Mouse (Mus musculus): ENCODE data around the gene Tiprl. TPM values are rescaled to one million over a fixed set of nuclear protein-coding genes. Genes with fewer than 3 reads are reported as not detected.

Gene Tiprl
- total and polyA plus RNA-seq, 3 experiments = 12.4 to 90.2 (median 66.8) TPM

GRCm38 (mm10) chr1:165217023-165217589, 19.7 kb downstream of the Tiprl start:
- H3K36me3 ChIP-seq (replicated peaks) = peaks cover 82% of the 10 kb centered on the region
- ATAC-seq (ENCODE audit: extremely low read depth, insufficient number of reproducible peaks, low FRiP score, poor library complexity, severe bottlenecking) = no peak
- H3K4me1 ChIP-seq (ENCODE audit: insufficient read depth, low read depth, low read length) = peaks cover 2% of the 10 kb centered on the region; the same call in 1 of the 2 replicates
- H3K4me3 ChIP-seq (ENCODE audit: low read depth, low read length) = no peak overlapping the region
- H3K27me3 ChIP-seq (ENCODE audit: insufficient read depth, low read length) = no peaks in the 10 kb centered on the region
- H3K9me3 ChIP-seq (replicated peaks) = no peaks in the 10 kb centered on the region
- no peak for TF ChIP-seq POLR2AphosphoS5 (IDR thresholded peaks at IDR 0.05; ENCODE audit: insufficient replicate concordance, low read depth, low read length)
- no peak for TF ChIP-seq GATA1 (IDR thresholded peaks at IDR 0.05; ENCODE audit: borderline replicate concordance, low read length)
- DNase-seq (ENCODE audit: low spot score) = no peak

- H3K36me3 ChIP-seq (replicated peaks) = peaks cover 69% of the 10 kb centered on the region
- H3K27me3 ChIP-seq (ENCODE audit: insufficient read depth, low read length) = no peaks in the 10 kb centered on the region
- peaks cover 2% of the 10 kb centered on the region; the same call in 1 of the 2 replicates for H3K4me1 ChIP-seq (ENCODE audit: insufficient read depth, low read depth, low read length)
- no peak for TF ChIP-seq GATA1 (IDR thresholded peaks at IDR 0.05; ENCODE audit: borderline replicate concordance, low read length)
- ATAC-seq (ENCODE audit: extremely low read depth, insufficient number of reproducible peaks, low FRiP score, poor library complexity, severe bottlenecking) (peak; percentile 79), DNase-seq (ENCODE audit: low spot score) (no peak)
- H3K9me3 ChIP-seq (replicated peaks) = no peaks in the 10 kb centered on the region
- no peak overlapping the region for H3K4me3 ChIP-seq (ENCODE audit: low read depth, low read length)
These were observed 21.0 kb downstream of the Tiprl start for GRCm38 (mm10) chr1:165215831-165216230.

- H3K9me3 ChIP-seq (replicated peaks) = no peaks in the 10 kb centered on the region
- H3K4me3 ChIP-seq (ENCODE audit: low read depth, low read length) = no peak overlapping the region
- H3K36me3 ChIP-seq (replicated peaks) = no peaks in the 10 kb centered on the region
- H3K4me1 ChIP-seq (ENCODE audit: insufficient read depth, low read depth, low read length) = no peaks in the 10 kb centered on the region
- no peak for DNase-seq (ENCODE audit: low spot score)
- ATAC-seq (ENCODE audit: extremely low read depth, insufficient number of reproducible peaks, low FRiP score, poor library complexity, severe bottlenecking) = no peak
- no peaks in the 10 kb centered on the region; the same call in 1 of the 2 replicates for H3K27me3 ChIP-seq (ENCODE audit: insufficient read depth, low read length)
- TF ChIP-seq POLR2AphosphoS5 (IDR thresholded peaks at IDR 0.05; ENCODE audit: insufficient replicate concordance, low read depth, low read length) (no peak), CTCF (IDR thresholded peaks at IDR 0.05; ENCODE audit: low read depth, low read length) (no peak), TAL1 (conservative IDR thresholded peaks at IDR 0.05; ENCODE audit: low read depth, low read length) (no peak), GATA2 (IDR thresholded peaks at IDR 0.05; ENCODE audit: borderline replicate concordance, low read depth, low read length) (no peak), GATA1 (IDR thresholded peaks at IDR 0.05; ENCODE audit: borderline replicate concordance, low read length) (no peak)
These were observed 31.2 kb downstream of the Tiprl start for GRCm38 (mm10) chr1:165205591-165205990.

DNA sequence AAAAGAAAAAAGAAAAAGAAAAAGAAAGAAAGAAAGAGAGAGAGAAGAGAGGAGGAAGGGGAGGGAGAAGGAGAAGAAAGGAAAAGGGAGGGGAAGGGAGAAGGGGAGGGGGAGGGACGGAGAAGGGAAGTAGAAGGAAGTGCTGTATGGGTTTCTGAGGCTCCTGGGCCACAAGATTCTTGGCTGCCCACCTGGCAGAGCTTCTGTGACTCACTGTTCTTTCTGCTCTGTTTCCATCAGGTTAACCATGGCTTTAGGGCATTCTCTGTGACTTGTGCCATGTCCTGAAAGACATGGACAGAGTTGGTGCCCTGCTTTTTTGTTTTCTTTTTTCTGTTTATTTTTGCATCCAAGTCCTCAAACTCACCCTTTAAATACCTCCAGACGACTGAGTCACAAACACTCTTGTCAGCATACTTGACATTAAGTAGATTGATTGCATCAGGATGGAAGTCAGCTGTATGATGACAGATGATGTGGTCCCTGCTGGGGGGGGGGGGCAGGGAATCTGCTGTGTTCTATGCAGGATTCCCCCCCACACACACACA, 33.2 kb downstream of the Tiprl start:
- H3K4me1 ChIP-seq (ENCODE audit: insufficient read depth, low read depth, low read length) = peaks cover 5% of the 10 kb centered on the region; the same call in 1 of the 2 replicates
- ATAC-seq (ENCODE audit: extremely low read depth, insufficient number of reproducible peaks, low FRiP score, poor library complexity, severe bottlenecking) (no peak), DNase-seq (ENCODE audit: low spot score) (no peak)
- H3K36me3 ChIP-seq (replicated peaks) = no peaks in the 10 kb centered on the region
- H3K27me3 ChIP-seq (ENCODE audit: insufficient read depth, low read length) = peaks cover 3% of the 10 kb centered on the region
- no peak overlapping the region for H3K4me3 ChIP-seq (ENCODE audit: low read depth, low read length)
- TF ChIP-seq GATA2 (IDR thresholded peaks at IDR 0.05; ENCODE audit: borderline replicate concordance, low read depth, low read length) = no peak
- TF ChIP-seq TAL1 (conservative IDR thresholded peaks at IDR 0.05; ENCODE audit: low read depth, low read length) = no peak
- TF ChIP-seq GATA1 (IDR thresholded peaks at IDR 0.05; ENCODE audit: borderline replicate concordance, low read length) = no peak
- no peak for TF ChIP-seq CTCF (IDR thresholded peaks at IDR 0.05; ENCODE audit: low read depth, low read length)
- no peaks in the 10 kb centered on the region for H3K9me3 ChIP-seq (replicated peaks)

GRCm38 (mm10) chr1:165201445-165202012, 35.3 kb downstream of the Tiprl start:
- TF ChIP-seq POLR2AphosphoS5 (IDR thresholded peaks at IDR 0.05; ENCODE audit: insufficient replicate concordance, low read depth, low read length) (no peak), CTCF (IDR thresholded peaks at IDR 0.05; ENCODE audit: low read depth, low read length) (no peak), GATA2 (IDR thresholded peaks at IDR 0.05; ENCODE audit: borderline replicate concordance, low read depth, low read length) (no peak), GATA1 (IDR thresholded peaks at IDR 0.05; ENCODE audit: borderline replicate concordance, low read length) (no peak), TAL1 (conservative IDR thresholded peaks at IDR 0.05; ENCODE audit: low read depth, low read length) (no peak)
- DNase-seq (ENCODE audit: low spot score) = no peak
- Histone ChIP-seq H3K4me3 (ENCODE audit: low read depth, low read length) (no peak overlapping the region), H3K4me1 (ENCODE audit: insufficient read depth, low read depth, low read length) (peaks cover 13% of the 10 kb centered on the region), H3K9me3 (replicated peaks) (no peaks in the 10 kb centered on the region), H3K36me3 (replicated peaks) (no peaks in the 10 kb centered on the region), H3K27me3 (ENCODE audit: insufficient read depth, low read length) (peaks cover 3% of the 10 kb centered on the region)
- no peak for ATAC-seq (ENCODE audit: extremely low read depth, insufficient number of reproducible peaks, low FRiP score, poor library complexity, severe bottlenecking)

DNA sequence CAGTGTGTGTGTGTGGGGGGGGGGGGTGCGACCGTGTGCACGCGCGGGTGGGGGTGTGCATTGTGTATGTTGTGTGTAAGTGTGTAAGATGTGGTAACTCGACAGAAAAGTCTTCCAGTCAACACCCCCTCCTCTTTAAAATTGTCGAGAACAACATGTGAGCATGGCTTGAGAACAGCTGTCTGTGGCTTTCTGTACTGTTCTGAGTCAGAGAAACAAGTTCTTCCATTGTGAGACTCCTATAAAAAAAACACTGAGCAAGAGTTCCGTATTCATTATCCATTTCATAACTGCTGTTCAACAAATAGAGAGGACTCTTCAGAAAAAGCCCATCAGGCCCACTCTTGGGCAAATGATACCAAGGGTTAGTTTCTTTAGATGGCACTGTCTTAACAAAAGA, 36.0 kb downstream of the Tiprl start:
- no peak for ATAC-seq (ENCODE audit: extremely low read depth, insufficient number of reproducible peaks, low FRiP score, poor library complexity, severe bottlenecking)
- DNase-seq (ENCODE audit: low spot score) = no peak
- TF ChIP-seq GATA2 (IDR thresholded peaks at IDR 0.05; ENCODE audit: borderline replicate concordance, low read depth, low read length) (no peak), GATA1 (IDR thresholded peaks at IDR 0.05; ENCODE audit: borderline replicate concordance, low read length) (no peak), CTCF (IDR thresholded peaks at IDR 0.05; ENCODE audit: low read depth, low read length) (no peak), TAL1 (conservative IDR thresholded peaks at IDR 0.05; ENCODE audit: low read depth, low read length) (no peak), POLR2AphosphoS5 (IDR thresholded peaks at IDR 0.05; ENCODE audit: insufficient replicate concordance, low read depth, low read length) (no peak)

More for the DNA sequence above, 36.0 kb downstream of the Tiprl start:
- Histone ChIP-seq H3K27me3 (ENCODE audit: insufficient read depth, low read length) (peaks cover 3% of the 10 kb centered on the region), H3K36me3 (replicated peaks) (no peaks in the 10 kb centered on the region), H3K9me3 (replicated peaks) (no peaks in the 10 kb centered on the region), H3K4me3 (ENCODE audit: low read depth, low read length) (no peak overlapping the region), H3K4me1 (ENCODE audit: insufficient read depth, low read depth, low read length) (peaks cover 14% of the 10 kb centered on the region)
